Mouse (Mus musculus): ENCODE measurements at regions not wholly inside any gene's neighbourhood (a gene's known extent, or its start where the extent isn't known, plus 50 kb on each side); places are given as distances from the start of the nearest gene placed in this dataset.

- DNase-seq (ENCODE audit: low spot score in 2 of 2) = no peak
Observed at GRCm38 (mm10) chr3:51019650-51020346, 204.4 kb upstream of the Noct start.

DNA sequence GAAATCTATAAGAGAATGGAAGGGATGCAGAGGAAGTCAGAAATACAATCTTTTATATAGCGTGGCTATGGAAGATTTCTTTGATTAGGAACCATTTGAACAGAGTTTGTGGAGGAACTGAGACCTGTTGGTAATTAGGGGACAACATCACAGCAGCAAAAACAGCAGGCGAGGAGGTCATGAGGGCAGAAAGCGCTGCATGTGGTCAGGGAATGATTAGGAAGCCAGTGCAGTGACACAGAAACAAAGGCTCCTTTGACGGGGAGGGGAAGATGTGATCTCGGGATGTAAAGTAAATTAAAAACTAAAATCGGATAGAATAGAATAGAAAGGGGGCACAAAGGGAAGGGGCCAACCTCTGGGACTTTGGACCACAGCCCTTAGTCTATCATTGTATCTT is 199.6 kb upstream of the Noct start:
- no peak for DNase-seq (ENCODE audit: low spot score in 2 of 2)

GRCm38 (mm10) chr3:51031821-51032220 is 192.4 kb upstream of the Noct start:
- peak in 1 of 2 experiments; percentile 5 for DNase-seq (ENCODE audit: low spot score in 2 of 2)

GRCm38 (mm10) chr3:51033292-51033691 is 191.0 kb upstream of the Noct start:
- DNase-seq (ENCODE audit: low spot score in 2 of 2) = no peak

GRCm38 (mm10) chr3:51036700-51037306 is 187.4 kb upstream of the Noct start:
- DNase-seq (ENCODE audit: low spot score in 2 of 2) = no peak

GRCm38 (mm10) chr3:51042223-51042846 is 181.9 kb upstream of the Noct start:
- no peak for DNase-seq (ENCODE audit: low spot score in 2 of 2)

DNA sequence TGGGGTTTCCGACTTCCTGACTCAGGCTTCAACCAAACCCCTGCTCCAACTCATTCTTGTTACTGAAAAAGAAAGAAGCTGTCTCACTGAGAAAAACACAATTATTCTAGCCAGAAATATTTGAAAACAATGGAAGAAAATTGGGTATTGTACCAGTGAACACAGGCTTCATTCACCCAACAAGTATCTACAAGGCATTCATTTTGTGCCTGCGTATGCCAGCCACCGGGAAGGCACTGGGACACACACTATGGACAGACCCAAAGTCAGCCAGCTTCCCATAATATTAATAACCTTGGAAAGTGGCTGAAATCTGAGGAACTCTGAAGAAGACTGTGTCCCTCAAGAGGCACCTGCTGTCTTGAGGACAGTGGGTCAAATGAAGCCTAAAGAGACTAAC is 175.5 kb upstream of the Noct start:
- DNase-seq (ENCODE audit: low spot score in 2 of 2) = no peak

DNA sequence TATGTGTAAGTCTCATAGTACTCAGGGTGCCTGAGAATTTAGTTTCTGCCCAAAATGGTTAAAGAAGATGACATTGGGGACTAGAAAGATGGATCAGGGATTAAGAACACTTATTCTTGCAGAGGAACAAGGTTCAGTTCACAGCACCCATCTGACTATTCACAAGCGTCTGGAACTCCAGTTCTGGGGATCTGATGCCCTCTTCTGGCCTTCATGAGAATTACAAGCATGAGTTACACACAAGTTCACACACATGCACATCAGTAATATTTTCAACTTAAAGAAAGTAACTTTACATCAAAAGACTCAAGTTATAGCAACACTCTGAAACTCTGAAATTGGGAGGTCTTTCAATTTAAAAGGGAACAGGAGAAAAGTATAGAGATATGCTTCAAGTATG is 174.1 kb upstream of the Noct start:
- DNase-seq (ENCODE audit: low spot score in 2 of 2) = no peak

- DNase-seq (ENCODE audit: low spot score in 2 of 2) = no peak
Observed at GRCm38 (mm10) chr3:51055004-51055403, 169.2 kb upstream of the Noct start.

GRCm38 (mm10) chr3:51064201-51064600 is 160.0 kb upstream of the Noct start:
- no peak for DNase-seq (ENCODE audit: low spot score in 2 of 2)

GRCm38 (mm10) chr3:51066373-51066772 is 157.9 kb upstream of the Noct start:
- no peak for DNase-seq (ENCODE audit: low spot score in 2 of 2)

GRCm38 (mm10) chr3:51072417-51072816 is 151.8 kb upstream of the Noct start:
- no peak for DNase-seq (ENCODE audit: low spot score in 2 of 2)

DNA sequence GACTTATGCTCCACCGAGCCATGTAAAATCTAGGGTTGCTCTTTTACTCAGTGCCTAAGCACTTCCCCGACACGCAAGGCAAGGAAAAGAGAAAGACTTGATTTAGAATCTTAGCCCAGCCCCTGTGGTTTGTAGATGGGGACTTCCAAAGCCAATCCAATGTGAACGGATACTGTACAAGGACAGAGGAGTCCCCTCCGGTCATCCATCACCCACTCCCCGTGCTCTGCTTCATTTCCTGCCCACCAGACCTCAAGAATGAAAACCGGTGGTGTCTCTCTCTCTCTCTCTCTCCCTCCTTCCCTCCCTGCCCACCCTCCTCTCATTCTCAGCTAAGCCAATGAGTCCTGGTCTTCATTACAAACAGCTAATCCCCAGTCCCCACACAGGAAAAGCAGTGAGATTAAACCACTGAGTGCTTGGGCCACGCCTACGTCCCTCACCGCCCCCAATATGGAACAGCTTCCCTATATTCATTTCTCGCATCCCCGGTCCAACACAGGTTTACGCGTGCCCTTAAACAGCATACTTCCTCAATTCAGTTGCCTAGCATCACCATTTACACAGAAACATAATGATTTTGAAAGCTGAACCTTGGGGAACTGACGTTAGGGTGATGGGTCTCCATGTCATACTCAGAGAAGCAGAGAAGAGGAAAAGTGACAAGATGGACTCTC is 151.1 kb upstream of the Noct start:
- no peak for DNase-seq (ENCODE audit: low spot score in 2 of 2)

- no peak for DNase-seq (ENCODE audit: low spot score in 2 of 2)
Observed at GRCm38 (mm10) chr3:51073743-51074319, 150.4 kb upstream of the Noct start.

DNA sequence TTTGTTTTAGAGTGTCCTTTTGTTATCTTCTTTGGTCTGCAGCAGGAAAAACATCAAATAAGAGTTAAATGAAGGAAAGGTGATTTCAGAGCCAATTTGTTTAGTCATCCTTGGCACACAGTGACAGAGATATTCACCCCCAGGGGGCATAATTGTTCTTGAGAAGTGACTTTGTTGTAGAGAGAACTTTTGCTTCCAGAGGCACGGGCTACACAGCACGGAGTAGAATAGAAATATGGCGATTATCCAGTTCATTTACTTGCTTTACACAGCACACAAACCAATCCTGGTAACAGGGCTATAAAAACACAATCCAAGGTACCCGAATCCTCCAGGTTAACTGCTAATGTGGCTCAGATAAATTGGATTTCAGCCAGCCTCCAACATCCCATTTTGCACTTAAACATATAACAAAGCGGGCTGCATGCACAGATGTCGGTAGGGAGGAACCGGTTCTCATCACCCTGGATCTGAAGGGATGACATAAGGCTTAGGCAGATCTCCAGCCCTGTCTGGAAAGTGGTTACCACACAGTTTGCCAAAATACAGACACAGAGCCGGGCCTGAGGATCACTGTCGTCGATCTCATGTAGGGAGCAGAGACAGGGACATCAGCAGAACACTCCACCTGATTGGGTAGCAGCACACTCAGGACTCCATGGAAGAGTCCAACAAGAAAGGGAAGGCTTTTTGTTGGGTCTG is 148.9 kb upstream of the Noct start:
- no peak for DNase-seq (ENCODE audit: low spot score in 2 of 2)

DNA sequence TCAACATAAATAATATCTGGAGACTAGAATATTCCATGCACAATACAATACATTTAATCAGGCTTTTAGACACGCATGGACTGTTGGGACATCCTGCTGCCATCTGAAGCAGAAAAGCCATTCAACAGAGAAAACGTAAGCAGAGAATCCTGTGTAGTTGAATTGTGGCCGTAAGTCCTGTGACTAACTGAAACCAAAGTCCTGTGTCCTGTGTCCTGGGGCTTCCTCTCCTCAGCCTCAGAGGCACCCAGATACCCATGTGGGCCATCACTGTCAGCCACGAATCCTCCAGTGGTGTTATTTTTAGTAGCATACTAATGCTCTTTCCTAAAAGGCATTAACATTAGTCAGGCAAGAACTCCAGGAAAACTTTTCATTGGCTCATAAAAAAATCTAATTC is 145.8 kb upstream of the Noct start:
- no peak for DNase-seq (ENCODE audit: low spot score in 2 of 2)

DNA sequence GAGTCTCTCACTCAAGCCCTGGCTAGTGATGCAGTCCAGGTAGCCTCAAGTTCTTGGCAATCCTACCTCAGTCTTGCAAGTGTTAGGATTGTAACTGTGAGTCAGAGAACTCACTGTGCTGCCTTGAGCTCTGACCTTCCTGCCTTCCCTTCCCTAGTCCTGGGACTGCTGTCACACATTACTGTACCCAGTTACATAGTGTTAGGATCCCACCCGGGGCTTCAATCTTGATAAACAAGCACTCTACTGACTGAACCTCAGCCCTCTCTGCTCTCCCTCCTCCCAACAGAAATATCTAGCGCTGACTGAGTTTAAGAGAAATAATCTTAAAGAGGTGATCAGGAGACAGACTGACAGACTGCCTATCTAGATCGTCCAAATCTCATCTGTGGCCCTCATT is 143.8 kb upstream of the Noct start:
- DNase-seq (ENCODE audit: low spot score in 2 of 2) = no peak

GRCm38 (mm10) chr3:51080855-51081254 is 143.4 kb upstream of the Noct start:
- no peak for DNase-seq (ENCODE audit: low spot score in 2 of 2)

- DNase-seq (ENCODE audit: low spot score in 2 of 2) = no peak
Observed at GRCm38 (mm10) chr3:51082831-51083575, 141.2 kb upstream of the Noct start.

- DNase-seq (ENCODE audit: low spot score in 2 of 2) = no peak
Observed at GRCm38 (mm10) chr3:51083583-51083982, 140.7 kb upstream of the Noct start.

- no peak for DNase-seq (ENCODE audit: low spot score in 2 of 2)
Observed at GRCm38 (mm10) chr3:51086441-51086849, 137.8 kb upstream of the Noct start.
